Mouse (Mus musculus) macrophage (primary cell): ENCODE data around the gene Rinl. TPM values are rescaled to one million over a fixed set of nuclear protein-coding genes. Genes with fewer than 3 reads are reported as not detected.

ENCODE experiments used
- H3K27ac ChIP-seq: fragments of 350-480 bp; formaldehyde crosslinking; 2 replicates; pipeline ENCODE4 v1.9.0; 2021
- H3K36me3 ChIP-seq: fragments of 350-480 bp; formaldehyde crosslinking; 2 replicates; pipeline ENCODE4 v1.9.0; 2021; ENCODE audit errors: inconsistent target
- H3K4me3 ChIP-seq: fragments of 350-480 bp; formaldehyde crosslinking; 2 replicates; pipeline ENCODE4 v1.9.0; 2021; ENCODE audit errors: inconsistent target
- H3K79me2 ChIP-seq: fragments of 350-480 bp; formaldehyde crosslinking; 2 replicates; pipeline ENCODE4 v1.9.0; 2021; ENCODE audit errors: inconsistent target
- WGBS: methylation state at CpG from one replicate; pipeline ENCODE4 v1.1.7; 2026; ENCODE audit warnings: inconsistent platforms; ENCODE audit not compliant: missing documents; 5-methylcytosine and 5-hydroxymethylcytosine counted together
- polyA plus RNA-seq: library from polyadenylated mRNA; stranded (reverse); fragments of 250-400 nt; gene quantifications from 3 replicates; pipeline ENCODE4 v1.2.4, GENCODE M21; 2018; ENCODE audit warnings: inconsistent platforms

Rinl gene
- polyA plus RNA-seq, 1 experiment from 2014 or later: 44.7 TPM

DNA sequence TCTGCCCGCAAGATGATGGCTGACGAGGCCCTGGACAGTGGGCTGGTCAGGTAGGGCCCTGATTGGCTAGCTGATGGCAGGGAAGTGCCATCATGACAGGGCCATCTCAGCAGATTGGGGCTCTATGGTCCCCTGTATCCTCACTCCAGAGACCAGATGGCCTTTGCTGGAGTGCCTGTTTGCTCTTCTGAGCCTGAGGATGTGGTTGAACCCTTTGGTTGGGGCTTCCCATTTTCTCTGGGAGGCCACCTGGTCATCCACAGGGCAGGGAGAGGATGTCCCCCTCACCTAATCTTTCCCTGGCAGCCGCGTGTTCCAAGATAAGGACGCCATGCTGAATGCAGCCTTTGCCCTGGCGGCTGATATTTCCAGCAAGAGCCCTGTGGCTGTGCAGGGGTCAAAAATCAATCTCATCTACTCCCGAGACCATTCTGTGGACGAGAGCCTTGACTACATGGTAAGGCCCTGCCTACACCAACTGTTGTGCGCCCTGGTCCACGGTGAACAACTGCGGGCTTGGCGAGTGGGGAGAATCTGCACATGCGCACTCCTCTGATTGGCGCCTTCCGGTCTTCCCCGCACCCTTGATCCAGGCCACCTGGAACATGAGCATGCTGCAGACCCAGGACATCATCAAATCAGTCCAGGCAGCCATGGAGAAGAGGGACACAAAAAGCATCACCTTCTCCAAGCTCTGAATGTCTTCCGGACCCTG, 42.8 kb downstream of the Rinl start:
- WGBS: 96% methylated on average over 17 of the region's 17 CpGs
- Histone ChIP-seq H3K79me2 (peaks cover 1% of the 10 kb centered on the region; the same call in 1 of the 2 replicates), H3K36me3 (peaks cover 25% of the 10 kb centered on the region), H3K27ac (no peak overlapping the region), H3K4me3 (no peak overlapping the region)

DNA sequence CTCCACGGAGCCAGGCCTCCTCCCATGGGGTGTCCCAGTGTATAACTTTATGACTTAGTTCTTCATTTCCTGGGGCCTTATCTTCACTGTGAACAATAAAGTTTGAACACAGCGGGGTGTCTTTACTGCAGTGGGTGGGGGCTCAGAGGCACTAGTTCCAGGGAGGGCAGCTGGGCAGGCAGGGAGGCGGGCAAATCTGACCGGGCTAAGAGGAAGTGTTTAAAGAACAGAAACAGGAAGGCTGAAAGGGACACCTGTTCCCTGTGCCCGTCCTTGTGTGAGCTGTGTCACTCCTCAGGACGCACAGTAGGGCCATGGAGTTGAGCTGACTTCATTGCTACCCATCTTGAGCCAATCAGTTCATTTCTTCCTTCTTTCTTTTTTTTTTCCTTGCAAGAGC, 43.4 kb downstream of the Rinl start:
- no peak overlapping the region for H3K4me3 ChIP-seq
- no peak overlapping the region for H3K27ac ChIP-seq
- WGBS: 29% methylated on average over 6 of the region's 6 CpGs
- no peaks in the 10 kb centered on the region for H3K79me2 ChIP-seq
- peaks cover 25% of the 10 kb centered on the region for H3K36me3 ChIP-seq

DNA sequence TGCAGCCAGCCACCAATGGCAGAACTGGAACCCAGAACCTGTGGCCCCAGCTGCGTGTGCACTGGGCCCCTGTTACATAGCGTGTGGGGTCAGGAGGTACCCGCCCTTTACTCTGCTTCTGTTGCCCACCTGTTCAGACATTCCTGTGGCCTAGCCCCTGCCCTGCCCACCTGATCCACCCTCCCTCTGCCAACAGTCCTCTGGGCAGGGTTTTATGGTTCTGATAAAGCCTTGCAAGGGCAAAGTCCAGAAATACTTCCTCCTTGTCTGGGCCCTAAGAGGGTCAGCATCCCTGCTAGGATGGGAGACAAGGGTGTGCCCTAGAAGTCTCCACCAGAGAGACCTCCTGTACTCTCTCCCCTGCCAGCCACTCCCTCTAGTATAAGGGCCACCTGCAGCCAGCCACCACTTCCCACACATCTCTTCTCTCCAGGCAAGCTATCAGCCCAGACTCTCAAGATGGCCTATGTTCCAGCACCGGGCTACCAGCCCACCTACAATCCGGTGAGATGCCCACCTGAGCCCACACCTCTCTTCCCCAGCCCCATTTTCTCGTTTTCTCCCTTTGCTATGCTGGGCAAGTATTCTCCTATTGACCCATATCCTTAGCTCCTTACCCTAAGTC, 45.1 kb downstream of the Rinl start, which contains the start of gene Lgals4:
Lgals4 (plus strand) TSS at position 132 of the 625 bp plus-strand sequence.
- 90% methylated on average over 6 of the region's 6 CpGs for WGBS
- H3K27ac ChIP-seq: no peak within 1 kb of the TSS
- no peaks in the 10 kb centered on the region for H3K79me2 ChIP-seq
- no peak within 1 kb of the TSS for H3K4me3 ChIP-seq
- peaks cover 25% of the 10 kb centered on the region for H3K36me3 ChIP-seq

DNA sequence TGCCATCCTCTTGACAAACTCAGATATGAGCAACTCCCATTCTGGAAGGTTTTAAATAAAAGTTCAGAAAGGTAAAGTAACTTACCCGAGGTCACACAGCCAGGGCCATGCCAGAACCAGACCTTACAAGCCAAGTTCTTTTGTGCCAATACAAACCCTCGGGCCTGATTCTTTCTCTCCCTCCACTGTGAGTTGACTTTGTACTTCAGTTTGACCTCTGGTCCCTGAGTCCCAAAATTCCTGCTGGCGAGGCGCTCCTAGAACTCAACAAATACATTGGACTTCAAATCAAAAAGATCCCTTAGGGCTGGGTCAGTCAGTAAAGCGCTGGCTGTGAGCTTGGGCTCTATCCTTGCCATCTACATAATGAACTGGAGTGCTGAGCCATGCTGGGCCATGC, 48.2 kb downstream of the Rinl start:
- no peak overlapping the region for H3K4me3 ChIP-seq
- no peak overlapping the region for H3K27ac ChIP-seq
- no peaks in the 10 kb centered on the region for H3K79me2 ChIP-seq
- 95% methylated on average over 5 of the region's 5 CpGs for WGBS
- 0 out of 2 replicates have a peak, but pooled peaks cover under 1% of the 10 kb centered on the region for H3K36me3 ChIP-seq

DNA sequence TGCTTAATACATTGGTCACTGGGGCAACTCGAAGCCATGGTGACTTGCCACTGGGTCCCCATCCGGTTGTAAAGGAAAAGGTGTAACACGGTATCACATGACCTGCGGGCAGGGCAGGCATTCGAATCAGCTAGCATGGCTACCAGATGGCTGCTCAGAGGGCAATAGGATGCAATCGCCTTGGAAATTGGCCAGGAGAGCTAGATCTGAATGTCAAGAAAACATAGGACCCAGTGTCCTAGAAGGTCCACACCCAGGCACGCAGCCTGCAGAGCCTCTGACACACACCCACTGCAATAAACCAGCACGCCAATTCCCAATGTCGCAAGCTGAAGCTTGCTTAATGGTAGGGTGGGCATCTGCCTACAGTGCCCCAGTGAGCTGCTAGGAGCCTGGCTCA, 49.6 kb downstream of the Rinl start:
- H3K27ac ChIP-seq: no peak overlapping the region
- WGBS: 68% methylated on average over 9 of the region's 9 CpGs
- H3K79me2 ChIP-seq: no peaks in the 10 kb centered on the region
- no peaks in the 10 kb centered on the region for H3K36me3 ChIP-seq
- no peak overlapping the region for H3K4me3 ChIP-seq

DNA sequence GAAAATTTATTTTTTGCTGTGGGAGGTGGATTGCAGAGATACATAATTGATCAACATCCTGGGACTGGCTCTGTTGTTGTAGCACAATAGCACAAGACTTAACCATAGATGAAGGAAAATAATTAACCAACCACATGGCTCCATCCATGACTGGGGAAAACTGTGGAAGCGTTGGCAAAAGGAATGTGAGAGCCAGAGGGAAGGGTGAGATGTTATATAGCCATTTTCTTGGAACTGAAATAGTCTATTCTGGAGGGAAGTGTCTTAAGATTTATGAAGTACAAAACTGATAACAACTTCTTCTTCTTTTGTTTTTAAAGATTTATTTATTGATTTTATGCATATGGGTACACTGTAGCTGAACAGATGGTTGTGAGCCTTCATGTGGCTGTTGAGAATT, 58.5 kb downstream of the Rinl start:
- WGBS: 100% methylated on average over 1 of the region's 1 CpGs

More for the DNA sequence above, 58.5 kb downstream of the Rinl start:
- H3K36me3 ChIP-seq: no peaks in the 10 kb centered on the region
- no peaks in the 10 kb centered on the region for H3K79me2 ChIP-seq
- H3K4me3 ChIP-seq: no peak overlapping the region
- H3K27ac ChIP-seq: no peak overlapping the region

Other genes starting within 250 kb of the Rinl start
- gene Sycn, start 248.1 kb upstream of the Rinl start, polyA plus RNA-seq: not detected in 3 replicates
- not detected in 3 replicates for gene Nccrp1, start 241.7 kb upstream of the Rinl start, polyA plus RNA-seq
- 24.6 to 26.8 TPM (median 25.5 TPM) in 3 replicates for gene Samd4b, start 190.8 kb upstream of the Rinl start, polyA plus RNA-seq
- gene Pak4, start 190.8 kb upstream of the Rinl start, polyA plus RNA-seq: 7.4 to 9.1 TPM (median 7.5 TPM) in 3 replicates
- not detected in 3 replicates for gene Acp7, start 157.6 kb upstream of the Rinl start, polyA plus RNA-seq
- not detected in 3 replicates for gene Fbxo27, start 96.1 kb upstream of the Rinl start, polyA plus RNA-seq
- 0.09 TPM in 1 of 3 replicates, not detected in the others for gene Fbxo17, start 72.2 kb upstream of the Rinl start, polyA plus RNA-seq
- gene Mrps12, start 47.1 kb upstream of the Rinl start, polyA plus RNA-seq: 30.6 to 48.9 TPM (median 42.1 TPM) in 3 replicates
- 4.6 to 7.1 TPM (median 5.6 TPM) in 3 replicates for gene Sars2, start 47.0 kb upstream of the Rinl start, polyA plus RNA-seq
- not detected in 3 replicates for gene Ccer2, start 32.8 kb upstream of the Rinl start, polyA plus RNA-seq
- gene Sirt2, start 22.2 kb upstream of the Rinl start, polyA plus RNA-seq: 103 to 230 TPM (median 168 TPM) in 3 replicates
- 29.5 to 40.8 TPM (median 37.9 TPM) in 3 replicates for gene Nfkbib, start 21.5 kb upstream of the Rinl start, polyA plus RNA-seq
- gene Hnrnpl, start 19.6 kb downstream of the Rinl start, polyA plus RNA-seq: 170 to 242 TPM (median 175 TPM) in 3 replicates
- gene Ech1, start 36.2 kb downstream of the Rinl start, polyA plus RNA-seq: 92.1 to 101 TPM (median 96.5 TPM) in 3 replicates
- 0.96 to 1.1 TPM (median 1.1 TPM) in 3 replicates for gene Lgals4, start 44.9 kb downstream of the Rinl start, polyA plus RNA-seq
- not detected in 3 replicates for gene Lgals7, start 74.9 kb downstream of the Rinl start, polyA plus RNA-seq
- gene Capn12, start 92.5 kb downstream of the Rinl start, polyA plus RNA-seq: 0.22 TPM in 1 of 3 replicates, not detected in the others
- 117 to 186 TPM (median 183 TPM) in 3 replicates for gene Actn4, start 173.4 kb downstream of the Rinl start, polyA plus RNA-seq
- gene Eif3k, start 192.9 kb downstream of the Rinl start, polyA plus RNA-seq: 201 to 248 TPM (median 241 TPM) in 3 replicates
- 3.7 to 5.2 TPM (median 4.7 TPM) in 3 replicates for gene Map4k1, start 193.1 kb downstream of the Rinl start, polyA plus RNA-seq